Mouse (Mus musculus): ENCODE data around the gene Gm28048. TPM values are rescaled to one million over a fixed set of nuclear protein-coding genes. Genes with fewer than 3 reads are reported as not detected.

The Gm28048 gene
- polyA plus RNA-seq, 1 experiment from 2014 or later, result 4.4 TPM

GRCm38 (mm10) chr11:22969486-22969885 lies 12.4 kb downstream of the Gm28048 start:
- ATAC-seq, result no peak
- WGBS, result 70% methylated on average over 6 of the region's 6 CpGs
- Histone ChIP-seq H3K27me3 (no peaks in the 10 kb centered on the region), H3K9me3 (peaks cover 38% of the 10 kb centered on the region), H3K36me3 (peaks cover 39% of the 10 kb centered on the region), H3K27ac (no peak overlapping the region), H3K4me3 (replicated peaks) (no peak overlapping the region), H3K4me1 (replicated peaks) (peaks cover 8% of the 10 kb centered on the region), H3K4me2 (replicated peaks) (no peak overlapping the region), H3K9ac (replicated peaks) (no peak overlapping the region)

GRCm38 (mm10) chr11:22965503-22965902 lies 16.4 kb downstream of the Gm28048 start:
- WGBS, result 86% methylated on average over 4 of the region's 4 CpGs
- Histone ChIP-seq H3K4me2 (replicated peaks) (no peak overlapping the region), H3K27ac (no peak overlapping the region), H3K9me3 (peaks cover 16% of the 10 kb centered on the region), H3K27me3 (no peaks in the 10 kb centered on the region), H3K4me1 (replicated peaks) (no peaks in the 10 kb centered on the region), H3K9ac (replicated peaks) (no peak overlapping the region), H3K36me3 (peaks cover 18% of the 10 kb centered on the region), H3K4me3 (replicated peaks) (no peak overlapping the region)
- ATAC-seq, result no peak

- WGBS, result 89% methylated on average over 4 of the region's 4 CpGs
- H3K4me3 ChIP-seq (replicated peaks), result no peak overlapping the region
- H3K27ac ChIP-seq, result no peak overlapping the region
Measured at GRCm38 (mm10) chr11:22964401-22964800, 17.5 kb downstream of the Gm28048 start.

GRCm38 (mm10) chr11:22962101-22962500 lies 19.8 kb downstream of the Gm28048 start:
- Histone ChIP-seq H3K27me3 (no peaks in the 10 kb centered on the region), H3K4me1 (replicated peaks) (no peaks in the 10 kb centered on the region), H3K27ac (no peak overlapping the region), H3K4me3 (replicated peaks) (no peak overlapping the region), H3K4me2 (replicated peaks) (no peak overlapping the region), H3K9me3 (peaks cover 6% of the 10 kb centered on the region; the same call in 1 of the 2 replicates), H3K9ac (replicated peaks) (no peak overlapping the region), H3K36me3 (peaks cover 10% of the 10 kb centered on the region)
- WGBS, result 95% methylated on average over 1 of the region's 1 CpGs
- ATAC-seq, result no peak

More at GRCm38 (mm10) chr11:22964401-22964800, 17.5 kb downstream of the Gm28048 start:
- H3K4me1 ChIP-seq (replicated peaks), result no peaks in the 10 kb centered on the region
- H3K36me3 ChIP-seq, result peaks cover 18% of the 10 kb centered on the region
- no peak overlapping the region for H3K4me2 ChIP-seq (replicated peaks)
- no peak overlapping the region for H3K9ac ChIP-seq (replicated peaks)
- ATAC-seq, result no peak
- peaks cover 13% of the 10 kb centered on the region for H3K9me3 ChIP-seq
- no peaks in the 10 kb centered on the region for H3K27me3 ChIP-seq

- H3K9me3 ChIP-seq, result no peaks in the 10 kb centered on the region
- no peak overlapping the region for H3K9ac ChIP-seq (replicated peaks)
- H3K27me3 ChIP-seq, result no peaks in the 10 kb centered on the region
- ATAC-seq, result no peak
- no peak overlapping the region for H3K27ac ChIP-seq
- no peak overlapping the region for H3K4me3 ChIP-seq (replicated peaks)
- H3K4me1 ChIP-seq (replicated peaks), result no peaks in the 10 kb centered on the region
- 88% methylated on average over 4 of the region's 4 CpGs for WGBS
- no peak overlapping the region for H3K4me2 ChIP-seq (replicated peaks)
- 0 out of 2 replicates have a peak, but pooled peaks cover 8% of the 10 kb centered on the region for H3K36me3 ChIP-seq
Measured at GRCm38 (mm10) chr11:22957791-22958374, 24.0 kb downstream of the Gm28048 start.

- 0 out of 2 replicates have a peak, but pooled peaks cover 14% of the 10 kb centered on the region for H3K36me3 ChIP-seq
- H3K4me2 ChIP-seq (replicated peaks), result no peak overlapping the region
- H3K9me3 ChIP-seq, result no peaks in the 10 kb centered on the region
- H3K9ac ChIP-seq (replicated peaks), result no peak overlapping the region
- no peaks in the 10 kb centered on the region for H3K4me1 ChIP-seq (replicated peaks)
- H3K4me3 ChIP-seq (replicated peaks), result no peak overlapping the region
- H3K27me3 ChIP-seq, result no peaks in the 10 kb centered on the region
- no peak overlapping the region for H3K27ac ChIP-seq
- ATAC-seq, result no peak
- 81% methylated on average over 4 of the region's 4 CpGs for WGBS
Measured at GRCm38 (mm10) chr11:22956830-22957229, 25.1 kb downstream of the Gm28048 start.

GRCm38 (mm10) chr11:22956346-22956745 lies 25.5 kb downstream of the Gm28048 start:
- H3K36me3 ChIP-seq, result 0 out of 2 replicates have a peak, but pooled peaks cover 14% of the 10 kb centered on the region
- no peaks in the 10 kb centered on the region for H3K4me1 ChIP-seq (replicated peaks)
- H3K27ac ChIP-seq, result no peak overlapping the region
- WGBS, result 96% methylated on average over 6 of the region's 6 CpGs
- ATAC-seq, result no peak
- no peak overlapping the region for H3K9ac ChIP-seq (replicated peaks)
- H3K4me3 ChIP-seq (replicated peaks), result no peak overlapping the region
- no peaks in the 10 kb centered on the region for H3K27me3 ChIP-seq
- no peaks in the 10 kb centered on the region for H3K9me3 ChIP-seq
- H3K4me2 ChIP-seq (replicated peaks), result no peak overlapping the region

GRCm38 (mm10) chr11:22952668-22953067 lies 29.2 kb downstream of the Gm28048 start:
- Histone ChIP-seq H3K4me3 (replicated peaks) (no peak overlapping the region), H3K36me3 (0 out of 2 replicates have a peak, but pooled peaks cover 14% of the 10 kb centered on the region), H3K27ac (no peak overlapping the region), H3K9me3 (no peaks in the 10 kb centered on the region), H3K27me3 (no peaks in the 10 kb centered on the region), H3K4me2 (replicated peaks) (no peak overlapping the region), H3K9ac (replicated peaks) (no peak overlapping the region), H3K4me1 (replicated peaks) (no peaks in the 10 kb centered on the region)
- no peak for ATAC-seq
- WGBS, result 94% methylated on average over 7 of the region's 7 CpGs

GRCm38 (mm10) chr11:22950131-22950530 lies 31.8 kb downstream of the Gm28048 start:
- no peaks in the 10 kb centered on the region for H3K4me1 ChIP-seq (replicated peaks)
- no peak overlapping the region for H3K4me2 ChIP-seq (replicated peaks)
- H3K9ac ChIP-seq (replicated peaks), result no peak overlapping the region
- H3K27ac ChIP-seq, result no peak overlapping the region
- no peak for ATAC-seq
- H3K36me3 ChIP-seq, result 0 out of 2 replicates have a peak, but pooled peaks cover 12% of the 10 kb centered on the region
- no peaks in the 10 kb centered on the region for H3K27me3 ChIP-seq
- WGBS, result 92% methylated on average over 6 of the region's 6 CpGs
- H3K4me3 ChIP-seq (replicated peaks), result no peak overlapping the region
- no peaks in the 10 kb centered on the region for H3K9me3 ChIP-seq

- Histone ChIP-seq H3K27ac (no peak overlapping the region), H3K9ac (replicated peaks) (no peak overlapping the region), H3K4me3 (replicated peaks) (no peak overlapping the region), H3K4me2 (replicated peaks) (no peak overlapping the region), H3K36me3 (0 out of 2 replicates have a peak, but pooled peaks cover 8% of the 10 kb centered on the region), H3K4me1 (replicated peaks) (no peaks in the 10 kb centered on the region), H3K9me3 (no peaks in the 10 kb centered on the region), H3K27me3 (no peaks in the 10 kb centered on the region)
- 73% methylated on average over 1 of the region's 1 CpGs for WGBS
- ATAC-seq, result no peak
Measured at GRCm38 (mm10) chr11:22949101-22949500, 32.8 kb downstream of the Gm28048 start.

- H3K4me1 ChIP-seq (replicated peaks), result peaks cover 14% of the 10 kb centered on the region
- no peak overlapping the region for H3K9ac ChIP-seq (replicated peaks)
- no peaks in the 10 kb centered on the region for H3K27me3 ChIP-seq
- 86% methylated on average over 2 of the region's 2 CpGs for WGBS
- H3K4me3 ChIP-seq (replicated peaks), result no peak overlapping the region
- no peaks in the 10 kb centered on the region for H3K36me3 ChIP-seq
- no peak overlapping the region for H3K4me2 ChIP-seq (replicated peaks)
- H3K27ac ChIP-seq, result no peak overlapping the region
- H3K9me3 ChIP-seq, result no peaks in the 10 kb centered on the region
- no peak for ATAC-seq
Measured at GRCm38 (mm10) chr11:22938983-22939382, 42.9 kb downstream of the Gm28048 start.

GRCm38 (mm10) chr11:22937716-22938316 lies 44.1 kb downstream of the Gm28048 start:
- H3K4me1 ChIP-seq (replicated peaks), result peaks cover 14% of the 10 kb centered on the region
- no peak for ATAC-seq
- no peaks in the 10 kb centered on the region for H3K36me3 ChIP-seq
- no peak overlapping the region for H3K4me3 ChIP-seq (replicated peaks)
- H3K9me3 ChIP-seq, result no peaks in the 10 kb centered on the region
- no peak overlapping the region for H3K4me2 ChIP-seq (replicated peaks)
- 98% methylated on average over 4 of the region's 4 CpGs for WGBS
- H3K9ac ChIP-seq (replicated peaks), result no peak overlapping the region
- no peak overlapping the region for H3K27ac ChIP-seq
- no peaks in the 10 kb centered on the region for H3K27me3 ChIP-seq
